Mouse (Mus musculus) lung, embryonic 14.5 days (tissue): ENCODE measurements around the gene Notch3. TPM values are rescaled to one million over a fixed set of nuclear protein-coding genes. Genes with fewer than 3 reads are reported as not detected.
"Not testable (repeated sequence)": the region's sequence is repeated elsewhere in the genome, so short reads cannot be mapped to it uniquely, and the experiment has no call there.

Experiments
- ATAC-seq: fragments of 200-750 bp; cut with Nextera tagmentation; 2 replicates; pipeline ENCODE4 v1.8.0; 2017; ENCODE audit warnings: mild to moderate bottlenecking, moderate TSS enrichment, moderate library complexity; ENCODE audit not compliant: insufficient read depth
- DNase-seq: peaks from one replicate; pipeline ENCODE4 v3.0.0-alpha.2; 2015
- H3K27ac ChIP-seq: fragments of 300-500 bp; sonication (generic); 2 replicates; pipeline ENCODE4 v1.5.1; 2014; ENCODE audit warnings: low read depth, mild to moderate bottlenecking, moderate library complexity
- H3K27me3 ChIP-seq: fragments of 300-500 bp; sonication (generic); 2 replicates; pipeline ENCODE4 v1.6.1; 2014; ENCODE audit warnings: low read length, control low read depth; ENCODE audit not compliant: insufficient read depth
- H3K36me3 ChIP-seq: fragments of 300-500 bp; sonication (generic); 2 replicates; pipeline ENCODE4 v1.6.1; 2014; ENCODE audit warnings: control low read depth; ENCODE audit not compliant: insufficient read depth
- H3K4me1 ChIP-seq: fragments of 300-500 bp; sonication (generic); 2 replicates; pipeline ENCODE4 v1.6.1; 2014; ENCODE audit warnings: antibody characterized with exemption, control low read depth; ENCODE audit not compliant: insufficient read depth
- H3K4me2 ChIP-seq: fragments of 300-500 bp; sonication (generic); 2 replicates; pipeline ENCODE4 v1.6.1; 2014; ENCODE audit warnings: mild to moderate bottlenecking
- H3K4me3 ChIP-seq: fragments of 300-500 bp; sonication (generic); 2 replicates; pipeline ENCODE4 v1.5.1; 2014; ENCODE audit warnings: low read depth, low read length
- H3K9ac ChIP-seq: fragments of 300-500 bp; sonication (generic); 2 replicates; pipeline ENCODE4 v1.6.1; 2014
- H3K9me3 ChIP-seq: fragments of 300-500 bp; sonication (generic); 2 replicates; pipeline ENCODE4 v1.6.1; 2016; ENCODE audit warnings: low read depth, low read length, control low read depth
- CTCF ChIP-seq: IDR thresholded peaks from 2 replicates; pipeline ENCODE4 v1.5.1; 2016; ENCODE audit warnings: antibody characterized with exemption, low read depth
- WGBS: fragments of 180-500 bp; shearing (Covaris S2); extraction: QIAGEN DNeasy Blood & Tissue Kit; methylation state at CpG from one replicate; pipeline ENCODE4 v1.1.7; 2014; 5-methylcytosine and 5-hydroxymethylcytosine counted together
- polyA plus RNA-seq: library from polyadenylated mRNA; unstranded; fragments of >200 nt; fragmentation: Nextera tagmentation; extraction: Ambion mirVana; gene quantifications from 2 replicates; pipeline ENCODE4 v1.2.1, GENCODE M21; 2014

Gene Notch3
- polyA plus RNA-seq, 1 experiment from 2014 or later, result 21.7 TPM

DNA sequence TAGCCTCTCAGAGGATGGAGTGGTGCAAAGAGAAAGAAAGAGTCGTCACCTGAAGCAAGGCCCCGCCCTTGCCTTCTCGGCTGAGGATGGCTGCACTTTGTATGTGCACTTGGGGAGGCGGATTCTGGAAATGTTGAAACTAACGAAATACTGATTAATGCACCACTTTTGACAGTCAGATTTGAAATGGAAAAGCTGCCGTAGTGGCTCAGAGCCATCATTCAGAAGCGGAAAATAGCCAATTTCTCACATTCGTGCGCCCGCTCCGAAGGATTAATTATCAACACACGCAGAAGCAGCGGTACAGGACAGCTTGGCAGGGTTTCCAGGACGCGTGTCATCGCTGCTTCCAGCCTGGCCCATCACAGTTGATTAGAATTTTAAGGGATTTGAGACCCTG lies 47.5 kb downstream of the Notch3 start:
- no peak overlapping the region for H3K4me2 ChIP-seq
- WGBS, result 41% methylated on average over 16 of the region's 16 CpGs
- H3K9ac ChIP-seq, result no peak overlapping the region
- H3K27ac ChIP-seq, result peak overlapping the region; percentile 60; the same call in 1 of the 2 replicates
- peaks cover 25% of the 10 kb centered on the region for H3K36me3 ChIP-seq
- DNase-seq (peak; percentile 77), ATAC-seq (no peak)
- H3K27me3 ChIP-seq, result 0 out of 2 replicates have a peak, but pooled peaks cover 3% of the 10 kb centered on the region
- TF ChIP-seq CTCF, result no peak
- peaks cover 13% of the 10 kb centered on the region for H3K4me1 ChIP-seq
- no peak overlapping the region for H3K4me3 ChIP-seq
- H3K9me3 ChIP-seq, result no peaks in the 10 kb centered on the region

DNA sequence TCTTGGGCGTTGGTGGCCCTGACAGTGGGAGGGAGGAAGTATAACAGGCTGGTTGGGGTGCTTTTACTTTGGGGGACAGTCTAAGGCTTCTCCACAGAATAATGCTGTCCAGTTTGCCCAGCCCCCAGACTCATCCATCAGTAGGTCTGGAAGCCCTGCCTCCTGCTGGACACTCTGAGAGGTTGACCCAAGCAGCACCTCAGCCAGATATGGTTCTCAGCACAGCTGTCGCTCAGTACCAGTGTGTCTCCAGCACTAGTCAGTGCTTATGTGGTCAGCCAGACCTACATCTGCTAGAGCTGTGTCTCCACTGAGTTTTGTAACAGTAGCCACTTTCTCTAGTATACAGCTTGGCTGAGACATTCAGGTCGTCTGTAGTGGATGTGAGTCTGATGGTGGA lies 48.2 kb downstream of the Notch3 start:
- Histone ChIP-seq H3K9me3 (no peaks in the 10 kb centered on the region), H3K27ac (no peak overlapping the region), H3K27me3 (peaks cover 9% of the 10 kb centered on the region; the same call in 1 of the 2 replicates), H3K4me3 (no peak overlapping the region), H3K4me1 (peaks cover 13% of the 10 kb centered on the region), H3K36me3 (peaks cover 18% of the 10 kb centered on the region), H3K4me2 (peak overlapping the region; percentile 34), H3K9ac (no peak overlapping the region)
- ATAC-seq, result no peak
- 23% methylated on average over 3 of the region's 3 CpGs for WGBS
- DNase-seq, result no peak
- TF ChIP-seq CTCF, result peak; percentile 46

DNA sequence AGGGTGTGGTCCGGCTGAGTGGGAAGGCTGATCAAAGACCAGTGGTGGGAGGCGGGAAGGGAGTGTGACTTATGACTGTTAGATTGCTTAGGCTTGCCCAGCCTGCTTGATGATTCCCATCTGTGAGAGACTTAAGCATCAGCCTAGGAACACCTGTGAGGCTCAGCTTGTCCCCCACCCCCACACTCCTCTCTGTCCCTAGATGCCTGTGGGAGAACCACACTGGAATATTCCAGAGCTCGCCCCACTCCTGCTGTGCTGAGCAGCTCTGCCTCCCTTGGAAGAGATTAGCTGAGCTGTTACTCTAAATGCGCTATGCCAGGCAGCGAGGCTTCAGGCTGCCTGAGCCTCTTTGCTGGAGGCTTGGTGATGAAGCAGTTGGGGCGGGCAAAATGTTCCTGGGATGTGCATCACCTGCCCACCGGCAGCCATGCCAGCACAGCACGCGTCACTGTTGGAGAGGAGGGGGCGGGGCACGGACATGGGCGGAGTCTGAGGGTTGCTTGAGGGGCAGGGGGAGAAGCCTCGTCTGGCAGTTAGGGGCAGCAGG lies 48.7 kb downstream of the Notch3 start:
- WGBS, result under 1% methylated on average over 11 of the region's 13 CpGs
- not testable (repeated sequence) for H3K9ac ChIP-seq, H3K9me3 ChIP-seq, H3K27ac ChIP-seq, H3K4me3 ChIP-seq
- H3K27me3 ChIP-seq, result peaks cover 12% of the 10 kb centered on the region; the same call in 1 of the 2 replicates
- H3K36me3 ChIP-seq, result peaks cover 15% of the 10 kb centered on the region
- ATAC-seq, result peak; percentile 1
- peak overlapping the region; percentile 34 for H3K4me2 ChIP-seq
- peak; percentile 54 for DNase-seq
- H3K4me1 ChIP-seq, result peaks cover 13% of the 10 kb centered on the region

DNA sequence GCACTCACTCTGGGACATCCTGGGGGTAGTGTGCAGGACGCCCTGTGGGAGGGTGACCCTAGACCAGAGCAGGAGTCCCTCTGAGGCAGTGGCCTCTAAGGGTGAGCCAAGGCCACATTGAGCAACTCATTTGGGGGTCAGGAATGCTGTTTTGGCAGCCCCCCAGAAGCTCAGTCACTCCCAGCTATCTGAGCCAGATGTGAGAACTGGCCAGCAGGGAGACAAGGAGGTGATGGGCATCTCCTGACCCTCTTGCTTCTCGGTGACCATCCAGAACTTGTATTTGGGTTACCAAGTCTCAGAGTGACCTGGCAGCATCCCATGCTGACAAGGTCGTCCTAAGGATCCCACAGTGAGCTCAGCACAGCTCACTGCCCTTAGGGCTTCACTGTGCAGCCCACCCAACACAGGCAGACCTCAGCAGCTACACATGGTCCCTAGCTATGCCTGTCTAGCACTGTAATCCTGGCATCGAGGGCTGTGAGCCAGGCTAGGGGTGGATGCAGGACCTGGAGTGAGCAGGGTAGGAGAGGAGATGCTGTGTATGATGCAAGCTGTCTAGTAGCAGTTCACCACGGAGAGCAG lies 49.3 kb downstream of the Notch3 start:
- peak; percentile 64 for ATAC-seq
- Histone ChIP-seq H3K27ac (no peak overlapping the region), H3K27me3 (peaks cover 12% of the 10 kb centered on the region; the same call in 1 of the 2 replicates), H3K4me1 (peaks cover 13% of the 10 kb centered on the region), H3K9me3 (no peaks in the 10 kb centered on the region), H3K4me2 (0 out of 2 replicates have a peak overlapping the region, but pooled peaks have one; percentile 10), H3K36me3 (peaks cover 9% of the 10 kb centered on the region), H3K4me3 (no peak overlapping the region), H3K9ac (no peak overlapping the region)
- TF ChIP-seq CTCF, result no peak
- 42% methylated on average over 4 of the region's 5 CpGs for WGBS
- peak; percentile 66 for DNase-seq

DNA sequence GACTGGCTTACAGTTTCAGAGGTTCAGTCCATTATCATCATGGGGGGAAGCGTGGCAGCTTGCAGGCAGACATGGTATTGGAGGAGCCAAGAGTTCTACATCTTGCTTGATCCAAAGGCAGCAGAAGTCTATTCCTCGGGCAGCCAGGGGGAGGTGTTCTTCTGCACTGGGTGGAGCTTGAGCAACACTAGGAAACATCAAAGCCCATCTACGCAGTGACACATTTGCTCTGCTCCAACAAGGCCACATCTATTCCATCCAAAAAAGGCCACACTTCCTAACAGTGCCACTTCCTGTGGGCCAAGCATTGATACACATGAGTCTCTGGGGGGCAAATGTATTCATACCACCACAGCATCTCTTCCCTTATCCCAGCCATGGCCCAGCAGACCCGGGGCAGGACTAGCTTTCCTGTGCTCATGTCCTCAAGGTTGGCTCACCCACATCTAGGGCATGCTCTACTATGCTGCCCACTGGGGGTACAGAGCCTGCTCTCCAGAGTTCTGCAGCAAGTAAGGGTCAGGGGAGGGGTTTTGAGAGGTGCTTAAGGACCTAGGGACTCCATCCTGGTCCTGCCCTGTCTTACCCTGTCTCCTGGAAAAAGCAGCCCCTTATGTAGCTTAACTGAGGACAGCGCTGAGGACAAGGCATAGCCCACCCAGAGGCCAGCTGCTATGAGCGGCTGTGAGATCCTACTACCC lies 49.9 kb downstream of the Notch3 start:
- Histone ChIP-seq H3K9me3 (no peaks in the 10 kb centered on the region), H3K27ac (no peak overlapping the region), H3K27me3 (peaks cover 12% of the 10 kb centered on the region; the same call in 1 of the 2 replicates), H3K4me2 (no peak overlapping the region), H3K4me3 (no peak overlapping the region), H3K4me1 (peaks cover 13% of the 10 kb centered on the region), H3K9ac (no peak overlapping the region), H3K36me3 (0 out of 2 replicates have a peak, but pooled peaks cover 3% of the 10 kb centered on the region)
- no peak for ATAC-seq
- no peak for TF ChIP-seq CTCF
- WGBS, result 76% methylated on average over 6 of the region's 6 CpGs
- no peak for DNase-seq

DNA sequence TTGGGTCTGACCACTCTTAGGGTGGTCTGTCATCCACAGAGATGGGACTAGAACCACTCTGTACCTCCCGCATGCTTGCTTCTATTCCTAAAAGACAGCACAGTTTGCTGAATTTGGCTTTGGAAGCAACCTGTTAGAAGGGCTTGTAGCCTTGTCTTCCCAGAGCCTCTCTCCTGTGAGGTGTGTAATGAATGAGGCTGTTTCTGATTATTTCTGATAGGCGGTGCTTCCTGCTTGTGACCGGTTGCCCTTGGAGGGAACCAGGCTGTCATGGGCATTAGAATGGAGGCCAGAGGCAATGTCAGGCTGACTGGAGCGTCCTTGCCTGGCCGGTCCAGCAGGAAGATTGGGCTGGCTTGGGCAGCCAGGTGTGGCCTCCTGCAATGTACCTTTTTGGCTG lies 52.2 kb downstream of the Notch3 start:
- not testable (repeated sequence) for H3K9me3 ChIP-seq, H3K27ac ChIP-seq, DNase-seq, H3K9ac ChIP-seq, ATAC-seq, H3K36me3 ChIP-seq
- 61% methylated on average over 5 of the region's 5 CpGs for WGBS
- Histone ChIP-seq H3K4me2 (peak overlapping the region; percentile 97), H3K4me1 (peaks cover 13% of the 10 kb centered on the region), H3K4me3 (peak overlapping the region; percentile 36), H3K27me3 (peaks cover 12% of the 10 kb centered on the region; the same call in 1 of the 2 replicates)
